Mouse (Mus musculus) brain, embryonic 14.5 days (tissue): Measurements from ENCODE around the gene Slc39a12.

ENCODE experiments used
- CTCF ChIP-seq: fragments of 200-500 bp; IDR thresholded peaks from 2 replicates; pipeline ENCODE4 v1.5.1; 2012; ENCODE audit warnings: inconsistent platforms, mild to moderate bottlenecking, moderate library complexity, borderline replicate concordance; ENCODE audit not compliant: insufficient read depth, insufficient read length; ENCODE audit errors: extremely low read depth
- POLR2A ChIP-seq: fragments of 200-500 bp; IDR thresholded peaks from 2 replicates; pipeline ENCODE4 v1.6.1; 2012; ENCODE audit warnings: mild to moderate bottlenecking, inconsistent platforms, borderline replicate concordance; ENCODE audit not compliant: poor library complexity, insufficient read depth, insufficient read length, severe bottlenecking; ENCODE audit errors: extremely low read depth

DNA sequence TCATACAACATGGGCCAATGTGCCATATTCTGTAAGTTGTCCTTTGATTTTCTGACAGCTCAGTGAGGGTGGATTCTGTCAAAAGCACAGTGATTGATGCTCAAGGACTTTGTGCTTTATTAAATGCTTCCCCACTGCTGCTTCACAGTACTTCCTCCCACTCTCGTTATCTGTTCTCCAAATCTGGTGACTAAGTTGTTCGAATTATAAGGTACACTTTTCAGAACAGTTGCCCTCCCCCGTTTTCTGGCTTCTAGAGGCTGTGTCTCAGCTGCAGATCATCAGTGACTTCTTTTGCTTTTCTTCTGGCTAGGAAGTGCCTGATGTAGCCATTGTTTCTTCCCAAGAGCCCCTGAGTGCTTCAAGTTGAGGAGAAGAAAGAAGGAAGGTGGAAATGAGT lies 149.7 kb downstream of the Slc39a12 start:
- TF ChIP-seq CTCF (no peak), POLR2A (no peak)
